Mouse (Mus musculus) thymus, adult 2 months (tissue): ENCODE results near the gene Ift122. TPM values are rescaled to one million over a fixed set of nuclear protein-coding genes. Genes with fewer than 3 reads are reported as not detected.

Experiments
- DNase-seq: peaks from one replicate; pipeline ENCODE4 v3.0.0; 2021
- H3K27ac ChIP-seq: fragments of 200-500 bp; 2 replicates; pipeline ENCODE4 v1.5.1; 2012; ENCODE audit warnings: low read length, control low read depth; ENCODE audit not compliant: control insufficient read depth, insufficient read depth
- H3K27me3 ChIP-seq: fragments of 200-500 bp; 2 replicates; pipeline ENCODE4 v1.6.1; 2012; ENCODE audit warnings: mild to moderate bottlenecking, low read length, moderate library complexity, mixed read lengths; ENCODE audit not compliant: control insufficient read depth, insufficient read depth
- H3K36me3 ChIP-seq: fragments of 200-500 bp; 2 replicates; pipeline ENCODE4 v1.6.1; 2012; ENCODE audit warnings: mild to moderate bottlenecking, low read length, moderate library complexity; ENCODE audit not compliant: control insufficient read depth, insufficient read depth
- H3K4me1 ChIP-seq: fragments of 200-500 bp; replicated peaks from 2 replicates; pipeline ENCODE4 v1.6.1; 2012; ENCODE audit warnings: low read length; ENCODE audit not compliant: control insufficient read depth, insufficient read depth
- H3K4me3 ChIP-seq: fragments of 200-500 bp; 2 replicates; pipeline ENCODE4 v1.5.1; 2012; ENCODE audit warnings: mild to moderate bottlenecking, low read length, control low read depth, moderate library complexity; ENCODE audit not compliant: control insufficient read depth, insufficient read depth
- CTCF ChIP-seq: fragments of 200-500 bp; IDR thresholded peaks from 2 replicates; pipeline ENCODE4 v1.5.1; 2012; ENCODE audit warnings: mild to moderate bottlenecking, control low read depth, low read length, moderate library complexity, borderline replicate concordance; ENCODE audit not compliant: control insufficient read depth, poor library complexity, insufficient read depth; ENCODE audit errors: extremely low read depth
- POLR2A ChIP-seq: fragments of 200-500 bp; IDR thresholded peaks from 2 replicates; pipeline ENCODE4 v1.6.1; 2012; ENCODE audit warnings: mild to moderate bottlenecking, low read length, control low read depth, moderate library complexity; ENCODE audit not compliant: control insufficient read depth, poor library complexity, insufficient read depth; ENCODE audit errors: extremely low read depth
- WGBS: fragments of 180-500 bp; shearing (Covaris S2); methylation state at CpG from one replicate; pipeline ENCODE4 v1.1.7; 2018; 5-methylcytosine and 5-hydroxymethylcytosine counted together
- polyA plus RNA-seq: library from polyadenylated mRNA; depleted of rRNA; stranded (reverse); fragments of >200 nt; gene quantifications from 2 replicates; pipeline ENCODE4 v1.2.3, GENCODE M21; 2012

Gene Ift122
- polyA plus RNA-seq, 1 experiment = 7.6 TPM

DNA sequence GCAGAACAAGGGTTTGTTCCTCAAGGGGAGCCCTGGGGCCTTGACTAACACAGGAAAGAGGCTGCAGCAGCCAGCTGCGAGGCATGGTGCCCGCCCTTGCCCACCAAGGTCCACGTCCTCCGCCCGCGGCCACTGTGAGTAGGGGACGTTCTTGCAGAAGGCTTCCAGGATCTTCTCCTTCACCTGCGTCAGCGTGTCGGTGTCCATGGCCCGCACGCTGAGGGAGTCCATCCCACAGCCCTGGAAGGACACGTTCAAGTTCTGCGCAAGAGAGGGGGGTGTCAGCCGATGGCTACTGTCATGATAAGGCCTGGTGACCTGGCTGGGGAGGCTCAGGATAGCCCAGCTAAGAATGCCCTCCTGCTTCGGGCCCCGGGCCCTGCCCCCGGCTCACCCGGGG is 107.1 kb downstream of the Ift122 start:
- H3K4me3 ChIP-seq = no peak overlapping the region
- no peak overlapping the region for H3K27ac ChIP-seq
- TF ChIP-seq POLR2A (no peak), CTCF (no peak)
- no peak for DNase-seq
- peaks cover 9% of the 10 kb centered on the region for H3K4me1 ChIP-seq
- WGBS = 95% methylated on average over 19 of the region's 19 CpGs
- peaks cover 72% of the 10 kb centered on the region for H3K36me3 ChIP-seq
- no peaks in the 10 kb centered on the region for H3K27me3 ChIP-seq

DNA sequence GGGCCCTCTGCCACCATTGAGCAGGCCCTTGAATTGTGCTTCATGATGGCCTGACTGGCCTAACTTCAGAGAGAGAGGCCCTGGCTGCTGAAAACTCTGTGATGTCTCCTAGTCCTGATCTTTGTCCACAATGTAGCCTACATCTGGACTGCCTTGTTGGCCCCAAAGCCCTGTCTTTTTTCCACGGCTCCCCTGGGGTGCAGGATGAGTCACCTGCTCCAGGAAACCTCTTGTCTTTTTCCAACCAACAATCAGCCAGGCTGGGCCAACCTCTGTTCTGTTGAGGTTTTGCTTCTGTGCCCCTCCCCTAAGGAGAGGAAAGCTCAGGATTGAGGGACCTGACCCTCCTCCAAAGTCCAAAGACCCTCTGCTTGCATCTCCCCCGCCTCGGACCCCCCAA is 108.5 kb downstream of the Ift122 start:
- no peak for TF ChIP-seq CTCF
- peaks cover 9% of the 10 kb centered on the region for H3K4me1 ChIP-seq
- 91% methylated on average over 3 of the region's 3 CpGs for WGBS
- H3K4me3 ChIP-seq = no peak overlapping the region
- H3K27me3 ChIP-seq = no peaks in the 10 kb centered on the region
- H3K27ac ChIP-seq = no peak overlapping the region
- no peak for DNase-seq
- H3K36me3 ChIP-seq = peaks cover 74% of the 10 kb centered on the region

- 91% methylated on average over 23 of the region's 23 CpGs for WGBS
- no peak overlapping the region for H3K27ac ChIP-seq
These were observed 109.3 kb downstream of the Ift122 start for GRCm38 (mm10) chr6:115962439-115963085.

DNA sequence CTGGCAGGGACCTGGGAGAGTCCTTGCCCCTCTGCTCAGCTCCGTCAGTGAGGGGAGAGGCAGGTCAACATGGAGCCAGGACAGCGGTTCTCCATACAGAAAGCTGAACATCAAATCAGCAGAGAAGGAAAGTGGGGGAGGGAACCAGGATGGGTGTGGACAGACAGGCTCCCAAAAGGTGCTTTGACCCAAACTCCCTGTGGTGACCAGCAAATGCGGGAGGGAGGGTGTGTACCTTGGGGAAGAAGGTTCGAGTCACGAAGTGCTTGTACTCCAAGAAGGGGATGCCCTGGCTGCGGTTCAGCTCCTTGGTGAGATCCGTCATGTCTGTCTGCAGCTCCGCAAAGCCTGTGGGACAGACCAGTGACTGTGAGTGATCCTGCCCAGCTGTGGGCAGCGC is 110.4 kb downstream of the Ift122 start:
- H3K27me3 ChIP-seq = no peaks in the 10 kb centered on the region
- no peak for TF ChIP-seq POLR2A
- TF ChIP-seq CTCF = no peak
- no peak for DNase-seq
- no peak overlapping the region for H3K4me3 ChIP-seq
- WGBS = 97% methylated on average over 9 of the region's 9 CpGs
- peaks cover 82% of the 10 kb centered on the region for H3K36me3 ChIP-seq
- H3K4me1 ChIP-seq = no peaks in the 10 kb centered on the region; the same call in 1 of the 2 replicates
- no peak overlapping the region for H3K27ac ChIP-seq

More at GRCm38 (mm10) chr6:115962439-115963085, 109.3 kb downstream of the Ift122 start:
- TF ChIP-seq CTCF (no peak), POLR2A (no peak)
- no peak for DNase-seq
- peaks cover under 1% of the 10 kb centered on the region for H3K4me1 ChIP-seq
- no peak overlapping the region for H3K4me3 ChIP-seq
- no peaks in the 10 kb centered on the region for H3K27me3 ChIP-seq
- H3K36me3 ChIP-seq = peaks cover 82% of the 10 kb centered on the region

GRCm38 (mm10) chr6:115966227-115966966 is 113.1 kb downstream of the Ift122 start:
- WGBS = 94% methylated on average over 19 of the region's 19 CpGs
- Histone ChIP-seq H3K4me1 (peaks cover 23% of the 10 kb centered on the region), H3K4me3 (no peak overlapping the region), H3K36me3 (peaks cover 58% of the 10 kb centered on the region), H3K27me3 (no peaks in the 10 kb centered on the region), H3K27ac (no peak overlapping the region)
- DNase-seq = no peak
- TF ChIP-seq CTCF = no peak
- no peak for TF ChIP-seq POLR2A

GRCm38 (mm10) chr6:115967291-115967880 is 114.1 kb downstream of the Ift122 start:
- no peak for TF ChIP-seq POLR2A
- TF ChIP-seq CTCF = no peak
- no peaks in the 10 kb centered on the region for H3K27me3 ChIP-seq
- WGBS = 96% methylated on average over 15 of the region's 15 CpGs
- H3K4me3 ChIP-seq = no peak overlapping the region
- H3K27ac ChIP-seq = no peak overlapping the region
- H3K4me1 ChIP-seq = peaks cover 32% of the 10 kb centered on the region
- DNase-seq = no peak
- H3K36me3 ChIP-seq = peaks cover 49% of the 10 kb centered on the region
